Mouse (Mus musculus): Measurements from ENCODE around the gene Smim24. TPM values are rescaled to one million over a fixed set of nuclear protein-coding genes. Genes with fewer than 3 reads are reported as not detected.
A peak's percentile ranks its signal among the peaks of the same experiment; 100 is the strongest.

The Smim24 gene
- polyA plus RNA-seq, 1 experiment from 2014 or later, result 3.4 TPM

DNA sequence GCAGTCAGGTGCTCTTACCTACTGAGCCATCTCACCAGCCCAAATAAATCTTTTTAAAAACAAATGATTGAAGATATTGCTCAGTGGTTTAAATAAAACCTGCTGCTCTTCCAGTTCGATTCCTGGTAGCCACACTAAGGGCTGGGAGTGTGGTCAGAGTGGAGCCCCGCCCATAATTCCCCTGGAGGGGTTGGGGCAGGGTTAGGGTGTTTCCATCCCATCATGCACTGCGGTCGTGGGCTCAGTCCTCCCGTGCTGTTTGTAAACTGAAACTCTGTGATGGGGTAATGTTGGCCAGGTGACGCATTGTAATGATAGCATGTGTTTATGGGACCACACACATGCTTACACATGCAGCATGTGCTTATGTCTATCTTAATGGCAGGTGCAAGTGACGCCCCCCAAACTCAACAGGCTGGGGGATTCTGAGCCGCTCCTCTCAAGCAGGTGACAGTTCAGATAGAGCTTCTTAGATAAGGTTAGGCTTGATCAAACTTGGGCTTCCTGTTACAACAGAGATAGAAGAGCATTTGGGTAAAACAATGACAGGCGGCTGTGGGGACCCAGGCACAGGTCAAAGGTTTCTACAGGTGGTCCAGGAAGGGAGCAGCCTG lies 41.1 kb upstream of the Smim24 start:
- Histone ChIP-seq H3K9ac (replicated peaks; ENCODE audit: low read length) (no peak overlapping the region), H3K4me2 (ENCODE audit: low read depth, low read length) (no peak overlapping the region), H3K4me1 (ENCODE audit: control insufficient read depth, insufficient read depth, low read length) (peaks cover 6% of the 10 kb centered on the region), H3K9me3 (replicated peaks; ENCODE audit: control insufficient read depth, low read length) (no peaks in the 10 kb centered on the region), H3K27ac (replicated peaks; ENCODE audit: low read depth, low read length) (no peak overlapping the region), H3K4me3 (ENCODE audit: low read depth, low read length) (no peak overlapping the region), H3K36me3 (replicated peaks; ENCODE audit: control insufficient read depth, insufficient read depth, low read depth, low read length) (no peaks in the 10 kb centered on the region; the same call in 1 of the 2 replicates), H3K27me3 (ENCODE audit: control insufficient read depth, insufficient read depth, low read length) (no peaks in the 10 kb centered on the region)
- DNase-seq (ENCODE audit: low spot score) (no peak), ATAC-seq (replicated peaks; ENCODE audit: insufficient number of reproducible peaks, low FRiP score, low TSS enrichment, low read depth) (no peak)
- WGBS, result 21% methylated on average over 9 of the region's 9 CpGs

GRCm38 (mm10) chr10:81354738-81355477 lies 37.9 kb upstream of the Smim24 start:
- no peak overlapping the region for H3K27ac ChIP-seq (replicated peaks; ENCODE audit: low read depth, low read length)
- no peak overlapping the region for H3K4me2 ChIP-seq (ENCODE audit: low read depth, low read length)
- 55% methylated on average over 9 of the region's 9 CpGs for WGBS
- no peak overlapping the region for H3K4me3 ChIP-seq (ENCODE audit: low read depth, low read length)
- no peaks in the 10 kb centered on the region for H3K9me3 ChIP-seq (replicated peaks; ENCODE audit: control insufficient read depth, low read length)
- no peak for ATAC-seq (replicated peaks; ENCODE audit: insufficient number of reproducible peaks, low FRiP score, low TSS enrichment, low read depth)
- DNase-seq (ENCODE audit: low spot score), result no peak
- no peak overlapping the region for H3K9ac ChIP-seq (replicated peaks; ENCODE audit: low read length)
- no peaks in the 10 kb centered on the region for H3K27me3 ChIP-seq (ENCODE audit: control insufficient read depth, insufficient read depth, low read length)
- no peaks in the 10 kb centered on the region for H3K36me3 ChIP-seq (replicated peaks; ENCODE audit: control insufficient read depth, insufficient read depth, low read depth, low read length)
- H3K4me1 ChIP-seq (ENCODE audit: control insufficient read depth, insufficient read depth, low read length), result no peaks in the 10 kb centered on the region; the same call in 1 of the 2 replicates

GRCm38 (mm10) chr10:81355533-81355932 lies 37.3 kb upstream of the Smim24 start:
- H3K9me3 ChIP-seq (replicated peaks; ENCODE audit: control insufficient read depth, low read length), result no peaks in the 10 kb centered on the region
- H3K9ac ChIP-seq (replicated peaks; ENCODE audit: low read length), result no peak overlapping the region
- DNase-seq (ENCODE audit: low spot score) (no peak), ATAC-seq (replicated peaks; ENCODE audit: insufficient number of reproducible peaks, low FRiP score, low TSS enrichment, low read depth) (no peak)
- 88% methylated on average over 4 of the region's 4 CpGs for WGBS
- H3K4me3 ChIP-seq (ENCODE audit: low read depth, low read length), result no peak overlapping the region
- H3K36me3 ChIP-seq (replicated peaks; ENCODE audit: control insufficient read depth, insufficient read depth, low read depth, low read length), result no peaks in the 10 kb centered on the region
- no peak overlapping the region for H3K4me2 ChIP-seq (ENCODE audit: low read depth, low read length)
- H3K4me1 ChIP-seq (ENCODE audit: control insufficient read depth, insufficient read depth, low read length), result no peaks in the 10 kb centered on the region; the same call in 1 of the 2 replicates
- no peaks in the 10 kb centered on the region for H3K27me3 ChIP-seq (ENCODE audit: control insufficient read depth, insufficient read depth, low read length)
- H3K27ac ChIP-seq (replicated peaks; ENCODE audit: low read depth, low read length), result no peak overlapping the region

DNA sequence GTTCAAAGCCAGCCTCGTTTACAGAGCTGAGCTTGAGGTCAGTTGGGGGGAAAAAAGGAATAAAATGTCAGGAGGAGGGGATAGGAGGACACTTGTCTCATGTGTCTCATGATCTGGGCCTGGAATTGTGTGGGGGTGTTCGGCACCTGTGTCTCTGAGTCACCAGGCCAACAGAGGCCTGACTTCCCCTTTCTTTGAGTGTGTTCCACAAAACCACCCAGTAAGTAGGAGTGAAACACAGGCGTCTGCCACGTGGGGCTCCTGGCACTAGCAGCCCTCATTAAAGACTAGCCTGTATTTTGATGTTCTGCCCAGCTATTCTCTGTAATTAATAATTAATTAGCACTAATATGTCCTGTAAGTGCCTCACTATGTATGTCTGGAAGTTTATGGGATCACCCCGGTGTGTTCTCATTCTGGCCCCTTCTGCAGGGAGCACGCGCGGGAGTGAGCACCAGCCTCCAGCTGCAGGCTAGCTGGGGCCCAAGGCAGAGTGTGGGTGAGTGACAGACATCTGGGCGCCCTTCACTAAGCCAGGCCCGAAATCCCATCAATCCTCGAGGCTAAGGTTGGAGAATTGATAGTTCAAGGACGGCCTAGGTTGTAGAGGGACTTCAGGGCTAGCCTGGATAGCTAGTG lies 36.4 kb upstream of the Smim24 start:
- no peaks in the 10 kb centered on the region for H3K27me3 ChIP-seq (ENCODE audit: control insufficient read depth, insufficient read depth, low read length)
- H3K4me2 ChIP-seq (ENCODE audit: low read depth, low read length), result no peak overlapping the region
- no peaks in the 10 kb centered on the region for H3K9me3 ChIP-seq (replicated peaks; ENCODE audit: control insufficient read depth, low read length)
- no peaks in the 10 kb centered on the region; the same call in 1 of the 2 replicates for H3K4me1 ChIP-seq (ENCODE audit: control insufficient read depth, insufficient read depth, low read length)
- no peak overlapping the region for H3K4me3 ChIP-seq (ENCODE audit: low read depth, low read length)
- WGBS, result 54% methylated on average over 12 of the region's 12 CpGs
- H3K9ac ChIP-seq (replicated peaks; ENCODE audit: low read length), result no peak overlapping the region
- ATAC-seq (replicated peaks; ENCODE audit: insufficient number of reproducible peaks, low FRiP score, low TSS enrichment, low read depth) (no peak), DNase-seq (ENCODE audit: low spot score) (no peak)
- H3K27ac ChIP-seq (replicated peaks; ENCODE audit: low read depth, low read length), result no peak overlapping the region
- no peaks in the 10 kb centered on the region for H3K36me3 ChIP-seq (replicated peaks; ENCODE audit: control insufficient read depth, insufficient read depth, low read depth, low read length)

- ATAC-seq (replicated peaks; ENCODE audit: insufficient number of reproducible peaks, low FRiP score, low TSS enrichment, low read depth), result peak; percentile 70
These were observed 35.6 kb upstream of the Smim24 start, which contains the start of gene Mfsd12 for GRCm38 (mm10) chr10:81356991-81357844. Gene Mfsd12, plus strand, starts transcription at chr10:81357491.

DNA sequence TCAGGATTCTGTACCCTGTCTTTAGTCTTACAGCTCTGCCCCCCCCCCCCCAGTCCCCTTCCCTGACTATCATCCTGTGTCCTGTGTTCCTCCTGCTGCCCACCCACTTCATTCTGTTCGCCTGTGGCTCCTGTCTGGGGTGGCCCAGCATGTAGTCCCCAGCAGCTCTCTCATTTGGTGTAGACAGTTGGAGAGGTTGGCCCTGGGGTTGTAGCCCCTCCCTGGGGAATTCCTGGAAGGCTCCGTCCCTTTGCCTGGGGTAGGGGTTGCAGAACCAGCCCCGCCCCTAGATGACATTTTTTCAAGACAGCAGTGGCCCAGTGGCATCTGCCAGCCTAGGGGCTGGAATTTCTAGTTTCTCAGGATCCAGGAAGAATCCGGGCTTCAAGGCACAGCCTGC lies 34.6 kb upstream of the Smim24 start:
- Histone ChIP-seq H3K27me3 (ENCODE audit: control insufficient read depth, insufficient read depth, low read length) (peaks cover 4% of the 10 kb centered on the region), H3K4me2 (ENCODE audit: low read depth, low read length) (peak overlapping the region; percentile 97), H3K36me3 (replicated peaks; ENCODE audit: control insufficient read depth, insufficient read depth, low read depth, low read length) (no peaks in the 10 kb centered on the region; the same call in 1 of the 2 replicates), H3K9ac (replicated peaks; ENCODE audit: low read length) (peak overlapping the region; percentile 70), H3K4me3 (ENCODE audit: low read depth, low read length) (peak overlapping the region; percentile 67), H3K27ac (replicated peaks; ENCODE audit: low read depth, low read length) (no peak overlapping the region), H3K9me3 (replicated peaks; ENCODE audit: control insufficient read depth, low read length) (no peaks in the 10 kb centered on the region), H3K4me1 (ENCODE audit: control insufficient read depth, insufficient read depth, low read length) (no peaks in the 10 kb centered on the region; the same call in 1 of the 2 replicates)
- DNase-seq (ENCODE audit: low spot score) (no peak), ATAC-seq (replicated peaks; ENCODE audit: insufficient number of reproducible peaks, low FRiP score, low TSS enrichment, low read depth) (no peak)
- WGBS, result 28% methylated on average over 4 of the region's 4 CpGs

More at GRCm38 (mm10) chr10:81356991-81357844, 35.6 kb upstream of the Smim24 start, which contains the start of gene Mfsd12:
- no peaks in the 10 kb centered on the region; the same call in 1 of the 2 replicates for H3K36me3 ChIP-seq (replicated peaks; ENCODE audit: control insufficient read depth, insufficient read depth, low read depth, low read length)
- no peaks in the 10 kb centered on the region for H3K27me3 ChIP-seq (ENCODE audit: control insufficient read depth, insufficient read depth, low read length)
- peak within 1 kb of the TSS; percentile 97 for H3K4me2 ChIP-seq (ENCODE audit: low read depth, low read length)
- H3K27ac ChIP-seq (replicated peaks; ENCODE audit: low read depth, low read length), result no peak within 1 kb of the TSS
- peak; percentile 92 for DNase-seq (ENCODE audit: low spot score)
- no peaks in the 10 kb centered on the region for H3K9me3 ChIP-seq (replicated peaks; ENCODE audit: control insufficient read depth, low read length)
- H3K9ac ChIP-seq (replicated peaks; ENCODE audit: low read length), result peak within 1 kb of the TSS; percentile 70
- peak within 1 kb of the TSS; percentile 67 for H3K4me3 ChIP-seq (ENCODE audit: low read depth, low read length)
- no peaks in the 10 kb centered on the region; the same call in 1 of the 2 replicates for H3K4me1 ChIP-seq (ENCODE audit: control insufficient read depth, insufficient read depth, low read length)
- WGBS, result 2% methylated on average over 61 of the region's 79 CpGs

DNA sequence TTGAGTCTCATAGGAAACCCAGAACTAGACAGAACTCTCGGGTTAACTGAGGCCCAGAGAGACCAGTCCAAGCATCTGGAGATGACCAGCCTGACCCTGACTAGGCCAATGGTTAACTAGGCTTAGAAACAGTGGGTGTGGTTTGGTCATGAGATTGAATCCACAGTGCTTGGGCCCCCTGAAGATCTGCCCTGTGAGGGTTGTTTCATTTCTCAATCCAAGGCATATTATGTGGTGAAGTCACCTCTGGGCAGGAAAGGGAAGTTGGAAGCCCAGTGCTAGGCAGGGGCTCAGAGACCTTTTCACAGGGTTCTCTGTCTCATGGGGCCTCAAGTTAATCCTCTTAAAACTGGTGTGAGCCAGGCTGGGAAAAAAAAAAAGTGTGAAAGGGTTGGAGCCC lies 34.0 kb upstream of the Smim24 start:
- no peak overlapping the region for H3K27ac ChIP-seq (replicated peaks; ENCODE audit: low read depth, low read length)
- no peak overlapping the region for H3K4me3 ChIP-seq (ENCODE audit: low read depth, low read length)
- WGBS, result 64% methylated on average over 1 of the region's 1 CpGs
- no peaks in the 10 kb centered on the region; the same call in 1 of the 2 replicates for H3K36me3 ChIP-seq (replicated peaks; ENCODE audit: control insufficient read depth, insufficient read depth, low read depth, low read length)
- H3K9me3 ChIP-seq (replicated peaks; ENCODE audit: control insufficient read depth, low read length), result no peaks in the 10 kb centered on the region
- ATAC-seq (replicated peaks; ENCODE audit: insufficient number of reproducible peaks, low FRiP score, low TSS enrichment, low read depth) (no peak), DNase-seq (ENCODE audit: low spot score) (no peak)
- peaks cover 4% of the 10 kb centered on the region; the same call in 1 of the 2 replicates for H3K4me1 ChIP-seq (ENCODE audit: control insufficient read depth, insufficient read depth, low read length)
- H3K4me2 ChIP-seq (ENCODE audit: low read depth, low read length), result no peak overlapping the region
- no peak overlapping the region for H3K9ac ChIP-seq (replicated peaks; ENCODE audit: low read length)
- H3K27me3 ChIP-seq (ENCODE audit: control insufficient read depth, insufficient read depth, low read length), result peaks cover 10% of the 10 kb centered on the region
